Mouse (Mus musculus): ENCODE measurements around the gene Fmo1. TPM values are rescaled to one million over a fixed set of nuclear protein-coding genes. Genes with fewer than 3 reads are reported as not detected.
A peak's percentile ranks its signal among the peaks of the same experiment; 100 is the strongest.

The Fmo1 gene
- total RNA-seq, 2 experiments from 2014 or later, result 21.6 to 23.1 TPM

DNA sequence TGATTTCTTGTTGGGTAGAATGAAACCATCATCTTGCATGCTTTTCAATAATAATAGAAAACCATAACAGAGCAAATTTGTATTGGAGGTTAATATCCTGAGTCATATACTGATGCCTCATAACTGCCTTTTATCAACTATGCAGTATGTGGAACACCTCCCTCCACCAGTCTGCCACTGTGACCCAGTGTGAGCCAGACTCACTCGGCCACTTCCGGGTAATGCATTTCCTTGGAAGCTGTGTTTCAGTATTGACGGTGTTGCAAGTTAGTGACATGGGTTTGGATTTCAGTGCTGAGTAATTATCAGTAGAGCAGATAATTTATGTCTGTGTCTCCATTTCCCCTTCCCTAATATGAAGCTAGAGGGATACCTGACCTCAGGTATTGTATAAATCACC, 2.8 kb downstream of the Fmo1 start:
- no peak for DNase-seq (ENCODE audit: low spot score in 2 of 2)

DNA sequence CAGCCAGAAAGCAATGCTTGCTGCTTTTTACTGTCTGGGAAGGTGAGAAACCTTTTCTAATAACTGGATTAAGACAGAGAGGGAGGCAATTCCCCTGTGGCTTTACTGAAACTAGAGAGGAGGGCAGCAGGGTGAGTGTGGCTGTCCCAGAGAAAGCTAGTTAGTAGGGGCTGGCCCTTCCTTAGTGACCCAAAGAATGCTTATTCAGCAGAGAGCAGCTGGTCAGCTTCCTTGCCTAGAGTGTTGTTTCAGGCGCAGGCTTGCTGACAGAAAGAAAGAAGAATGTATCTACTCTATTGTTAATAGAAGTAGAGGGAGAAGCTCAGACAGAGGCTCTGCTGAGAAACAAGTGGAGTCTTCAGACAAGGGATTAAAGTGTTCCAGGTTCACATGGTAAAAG, 4.1 kb downstream of the Fmo1 start:
- no peak for DNase-seq (ENCODE audit: low spot score in 2 of 2)

DNA sequence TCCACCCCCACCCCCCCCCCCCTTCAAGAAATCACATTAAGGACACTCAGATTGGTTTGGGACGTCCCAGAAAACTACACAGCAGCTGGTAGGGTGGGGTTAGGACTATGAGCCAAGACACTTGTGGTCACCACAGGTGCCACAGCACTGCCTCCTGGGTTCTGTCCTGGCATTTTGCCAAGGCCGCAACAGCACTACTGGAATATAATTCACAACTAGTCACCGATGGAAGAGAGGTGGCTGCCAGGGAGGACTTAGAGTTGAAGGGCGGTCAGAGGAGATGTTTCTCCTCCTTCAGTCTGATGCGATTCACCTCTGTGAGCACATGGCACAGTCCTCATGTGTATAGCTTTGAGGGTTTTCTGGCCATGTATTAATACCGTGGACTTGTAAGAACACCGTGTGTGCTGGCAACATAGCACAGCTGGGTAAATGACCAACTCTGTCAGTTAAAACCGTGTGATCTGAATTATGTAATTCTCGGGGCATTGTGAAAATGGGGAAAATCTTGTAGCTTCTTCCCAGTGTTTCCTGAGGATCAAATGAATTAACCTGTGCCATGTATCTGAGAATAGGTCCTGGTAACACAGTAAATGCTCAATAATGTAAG, 6.3 kb downstream of the Fmo1 start:
- no peak for DNase-seq (ENCODE audit: low spot score in 2 of 2)

DNA sequence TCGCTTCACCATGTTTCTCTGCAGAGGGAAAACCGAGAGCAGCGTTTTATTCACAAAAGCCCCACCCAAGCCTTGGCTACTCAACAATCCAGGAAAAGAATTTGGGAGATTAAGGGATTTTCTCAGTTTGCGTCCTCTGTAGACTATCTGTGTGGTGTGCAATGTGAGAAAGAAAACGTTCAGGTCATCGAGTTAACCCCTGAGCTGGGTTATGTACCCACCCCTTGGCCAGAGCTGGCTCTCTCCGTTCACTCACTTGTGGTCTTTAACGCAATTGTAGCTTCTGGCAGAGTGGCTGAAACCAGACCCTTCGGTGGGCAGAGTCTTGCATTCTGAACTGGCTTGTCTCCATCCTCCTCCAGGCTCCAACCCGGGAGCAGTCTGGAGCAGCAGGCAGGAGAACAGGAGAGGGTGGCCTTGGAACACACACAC, 6.8 kb downstream of the Fmo1 start:
- DNase-seq (ENCODE audit: low spot score in 2 of 2), result no peak

DNA sequence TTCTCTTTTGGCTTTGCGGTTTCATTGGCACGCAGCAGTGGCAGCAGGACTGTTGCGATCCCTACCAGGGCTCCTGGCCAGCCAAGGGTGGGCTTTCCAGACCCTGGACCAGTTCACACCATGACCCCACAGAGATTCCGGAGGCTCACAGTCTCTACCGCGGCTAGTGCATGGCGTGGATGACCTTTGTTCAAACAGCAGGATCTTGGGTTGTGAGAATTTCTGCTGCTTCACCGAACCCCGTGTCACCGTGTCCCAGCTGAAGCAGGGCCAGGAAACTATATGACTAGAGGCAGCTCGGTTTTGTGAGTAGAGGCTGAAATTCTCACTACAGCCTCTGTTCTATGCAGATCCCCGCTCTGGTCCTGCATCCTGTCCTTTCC, 7.7 kb downstream of the Fmo1 start:
- DNase-seq (ENCODE audit: low spot score in 2 of 2), result peak in 1 of 2 experiments; percentile 47

DNA sequence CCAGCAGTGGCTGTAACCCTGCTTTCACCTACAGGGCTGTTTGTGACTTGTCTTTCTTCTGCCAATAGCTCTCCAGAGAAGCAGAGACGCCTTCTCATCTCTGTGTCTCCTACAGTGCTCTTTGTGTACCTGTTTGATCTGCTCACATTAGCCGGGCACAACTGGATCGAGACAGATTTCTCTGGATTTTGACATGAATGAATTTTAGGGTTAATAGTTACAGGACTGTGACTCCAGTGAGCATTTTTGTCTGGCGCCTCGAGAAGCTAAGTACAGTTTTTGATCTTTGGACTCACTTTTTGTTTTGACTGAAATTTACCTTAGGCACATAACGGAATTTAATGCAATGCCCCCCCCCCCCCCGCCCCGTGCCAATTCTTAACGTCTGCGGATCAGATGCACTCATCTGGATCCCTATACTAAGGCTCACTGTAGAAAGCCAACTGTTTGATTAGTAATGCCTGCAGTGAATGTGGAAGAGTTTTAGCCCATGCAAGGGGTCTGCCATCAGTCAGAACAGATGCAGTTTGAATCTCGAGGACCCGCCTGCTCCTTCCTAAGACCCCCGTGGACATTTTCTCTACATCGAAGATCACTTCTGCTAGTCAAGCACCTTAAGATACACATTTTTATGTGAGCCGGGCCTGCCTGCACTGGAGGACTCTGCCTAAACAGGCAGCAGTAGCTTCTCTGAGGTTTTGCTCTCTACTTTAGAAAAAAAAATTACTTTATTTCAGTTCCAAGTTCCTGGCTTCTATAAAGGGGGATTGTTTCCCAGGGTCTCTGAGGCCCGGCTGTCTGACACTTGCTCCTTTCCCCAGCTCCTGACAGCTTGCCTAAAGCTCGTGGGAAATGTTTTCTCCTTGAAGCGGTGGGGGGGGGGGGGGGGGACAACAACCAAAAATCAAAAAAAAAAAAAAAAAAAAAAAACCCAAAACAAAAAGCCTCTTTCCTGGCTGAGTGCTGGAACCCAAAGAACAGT, 8.4 kb downstream of the Fmo1 start:
- DNase-seq (ENCODE audit: low spot score in 2 of 2), result no peak

DNA sequence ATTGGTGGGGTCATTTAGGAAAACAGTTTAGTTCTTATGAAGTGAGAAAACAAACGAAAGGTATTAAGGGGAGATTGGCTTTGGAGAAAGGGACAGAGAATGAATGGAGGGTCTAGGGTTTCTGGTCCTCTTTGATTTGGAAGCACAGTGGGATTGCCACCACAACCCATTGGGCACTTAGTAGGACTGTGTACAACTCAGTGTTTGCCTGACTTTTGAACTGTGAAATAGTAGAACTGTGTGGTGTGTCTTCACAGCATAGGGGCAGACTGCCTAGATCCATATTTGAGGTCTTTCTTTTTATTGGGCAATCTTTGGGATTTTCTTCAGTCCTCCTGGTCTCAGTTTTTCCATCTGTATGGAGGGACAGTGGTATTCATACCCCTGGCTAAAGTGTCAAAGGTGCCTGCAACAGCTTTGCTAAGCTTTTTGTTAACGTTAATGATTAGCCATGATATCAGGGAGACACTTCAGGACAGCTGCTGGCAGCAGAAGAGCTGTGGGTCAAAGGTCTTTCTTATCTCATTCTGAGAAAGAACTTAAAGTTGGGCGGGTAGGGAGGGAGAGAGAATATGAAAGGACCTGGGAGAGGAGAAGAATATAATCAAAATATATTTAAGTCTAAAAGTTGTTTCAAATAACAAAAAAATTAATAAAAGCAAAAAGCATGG, 12.5 kb downstream of the Fmo1 start:
- no peak for DNase-seq (ENCODE audit: low spot score in 2 of 2)

DNA sequence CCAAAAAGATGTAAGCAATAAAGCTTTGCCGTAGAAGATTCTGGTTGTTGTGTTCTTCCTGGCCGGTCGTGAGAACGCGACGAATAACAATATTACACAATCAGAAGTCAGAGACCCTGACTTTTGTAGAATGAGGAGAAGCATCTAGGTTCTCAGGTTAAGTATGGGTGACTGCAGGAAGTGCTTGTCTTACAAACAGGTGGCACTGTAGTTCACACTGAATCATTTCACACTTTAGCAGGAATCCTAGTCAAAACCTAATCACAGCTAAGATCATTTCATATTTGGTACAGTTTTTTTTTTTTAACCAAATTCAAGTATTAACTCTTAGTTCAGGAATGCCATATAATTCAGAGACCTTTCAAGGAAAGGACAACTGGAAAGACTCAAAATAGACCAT, 18.9 kb downstream of the Fmo1 start:
- no peak for DNase-seq (ENCODE audit: low spot score in 2 of 2)

DNA sequence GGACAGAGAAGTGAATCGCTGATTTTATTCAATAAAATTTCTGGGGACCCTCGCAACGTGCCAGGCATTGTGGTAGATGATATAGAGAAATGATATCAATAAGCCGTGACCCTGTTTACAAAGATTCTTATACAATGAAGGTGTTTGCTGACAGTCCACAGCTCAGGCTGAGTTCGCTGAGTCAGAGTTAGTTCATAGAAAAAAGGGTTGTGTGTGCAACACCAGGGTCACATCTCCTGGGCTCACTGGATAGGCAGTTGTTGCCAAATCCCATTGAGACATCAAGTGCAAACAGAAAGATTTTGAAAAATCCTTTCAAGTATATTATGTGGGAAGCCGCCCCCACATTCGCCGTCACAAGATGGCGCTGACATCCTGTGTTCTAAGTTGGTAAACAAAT, 26.2 kb downstream of the Fmo1 start:
- no peak for DNase-seq (ENCODE audit: low spot score in 2 of 2)

DNA sequence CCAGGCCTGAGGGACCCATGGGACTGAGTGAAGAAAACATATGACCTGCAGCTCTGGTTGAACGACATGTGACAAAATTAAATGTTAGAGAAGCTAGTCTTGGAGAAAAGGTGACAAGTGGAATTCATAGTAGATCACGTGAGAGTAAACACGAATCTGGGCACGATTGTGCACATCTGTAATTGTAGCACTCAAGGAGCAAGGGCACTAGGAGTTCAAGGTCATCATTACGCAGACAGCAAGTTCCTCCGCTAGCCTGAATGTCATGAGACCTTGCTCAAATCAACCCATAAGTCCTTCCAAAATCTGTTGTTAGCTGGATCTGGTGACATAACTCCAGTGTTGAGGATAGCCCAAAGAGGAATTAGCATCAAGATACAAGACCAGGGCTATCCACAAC, 27.4 kb downstream of the Fmo1 start:
- no peak for DNase-seq (ENCODE audit: low spot score in 2 of 2)

DNA sequence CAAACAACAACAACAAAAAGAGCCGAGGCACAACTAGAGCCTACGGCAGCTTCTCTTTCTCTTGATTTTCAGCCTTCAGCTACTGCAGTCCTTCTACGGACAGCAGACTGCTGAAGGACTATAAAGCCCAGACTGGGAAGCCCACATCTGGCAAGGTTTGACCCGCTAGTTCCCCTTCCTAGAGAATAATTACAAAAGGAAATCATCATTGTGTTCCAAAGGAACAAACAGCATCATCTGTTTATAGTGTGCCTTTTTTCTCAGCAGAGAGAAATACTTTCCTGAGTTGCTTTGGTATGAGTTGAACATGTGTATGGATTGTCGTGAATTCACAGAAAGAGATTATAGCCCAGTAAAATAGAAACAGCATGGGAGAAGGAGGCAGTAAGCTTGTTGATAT, 32.1 kb downstream of the Fmo1 start:
- no peak for DNase-seq (ENCODE audit: low spot score in 2 of 2)

DNA sequence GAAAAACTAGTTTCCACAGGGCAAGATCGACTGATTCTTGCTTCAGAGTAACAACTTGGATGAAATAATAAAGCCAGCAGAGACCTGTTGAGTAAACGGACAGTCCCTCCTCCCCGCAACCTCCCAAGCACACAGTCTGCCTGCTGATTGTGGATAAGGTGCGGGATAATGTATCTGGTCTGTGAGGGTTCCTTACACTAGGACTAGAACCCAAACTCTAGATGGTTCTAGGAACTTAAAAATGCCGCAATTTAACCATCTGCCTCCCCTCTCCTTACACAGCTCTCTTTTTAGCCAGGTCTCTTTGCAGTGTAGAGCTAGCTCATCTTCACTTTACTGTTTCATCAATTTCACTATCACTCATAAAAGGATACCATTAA, 33.8 kb downstream of the Fmo1 start:
- DNase-seq (ENCODE audit: low spot score in 2 of 2), result no peak

DNA sequence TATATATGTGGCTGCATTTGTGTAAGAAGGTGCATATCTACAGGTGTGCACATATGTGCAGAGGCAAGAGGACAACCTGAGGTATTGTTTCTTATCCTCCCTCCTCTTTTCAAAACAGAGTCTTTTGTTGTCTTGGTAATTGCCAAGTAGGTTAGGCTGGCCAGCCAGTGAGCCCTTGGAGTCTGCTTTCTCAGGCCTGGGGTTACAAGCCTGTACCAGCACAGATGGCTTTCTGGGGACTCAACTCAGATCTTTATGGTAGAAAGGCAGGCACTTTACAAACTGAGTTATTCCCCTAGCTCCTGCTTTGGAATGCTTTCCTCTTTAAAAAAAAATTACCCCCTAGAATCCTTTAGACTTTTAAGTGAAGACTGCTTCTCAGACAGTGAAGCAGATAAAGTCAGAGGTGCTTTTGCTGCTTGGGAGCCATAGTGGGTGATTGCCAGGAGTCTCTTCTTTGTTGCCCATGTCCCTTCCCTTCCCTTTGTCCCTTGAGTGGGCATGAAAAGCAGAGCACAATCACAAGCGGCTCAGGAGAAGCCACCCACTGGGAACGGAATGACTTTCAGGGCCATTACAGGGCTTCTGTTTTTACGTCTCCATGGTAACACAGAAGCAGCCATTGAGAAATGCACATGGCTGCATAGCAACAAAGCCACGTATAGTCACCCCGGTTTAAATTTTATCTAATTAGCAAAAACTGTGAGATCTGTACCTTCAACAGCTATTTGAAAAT, 34.4 kb downstream of the Fmo1 start:
- DNase-seq (ENCODE audit: low spot score in 2 of 2), result no peak

DNA sequence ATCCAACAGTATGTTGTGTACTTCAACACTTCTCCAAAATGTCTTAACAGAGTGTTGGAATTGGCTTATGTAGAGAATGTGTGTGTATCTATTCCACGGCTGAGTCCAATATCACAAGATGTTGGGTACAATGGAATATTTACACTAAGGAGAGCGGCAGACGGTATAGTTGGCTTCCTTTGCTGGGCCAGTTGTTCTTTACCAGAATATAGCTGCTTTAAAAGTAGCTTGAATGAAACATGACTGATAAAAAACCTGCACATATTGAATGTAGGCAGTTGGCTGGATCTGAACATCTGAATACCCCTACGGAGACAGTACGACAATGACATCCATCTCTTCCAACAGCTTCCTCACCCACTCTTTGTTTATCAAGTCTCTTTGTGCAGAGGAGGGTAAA, 47.1 kb downstream of the Fmo1 start:
- DNase-seq (ENCODE audit: low spot score in 2 of 2), result peak in 1 of 2 experiments; percentile 50

DNA sequence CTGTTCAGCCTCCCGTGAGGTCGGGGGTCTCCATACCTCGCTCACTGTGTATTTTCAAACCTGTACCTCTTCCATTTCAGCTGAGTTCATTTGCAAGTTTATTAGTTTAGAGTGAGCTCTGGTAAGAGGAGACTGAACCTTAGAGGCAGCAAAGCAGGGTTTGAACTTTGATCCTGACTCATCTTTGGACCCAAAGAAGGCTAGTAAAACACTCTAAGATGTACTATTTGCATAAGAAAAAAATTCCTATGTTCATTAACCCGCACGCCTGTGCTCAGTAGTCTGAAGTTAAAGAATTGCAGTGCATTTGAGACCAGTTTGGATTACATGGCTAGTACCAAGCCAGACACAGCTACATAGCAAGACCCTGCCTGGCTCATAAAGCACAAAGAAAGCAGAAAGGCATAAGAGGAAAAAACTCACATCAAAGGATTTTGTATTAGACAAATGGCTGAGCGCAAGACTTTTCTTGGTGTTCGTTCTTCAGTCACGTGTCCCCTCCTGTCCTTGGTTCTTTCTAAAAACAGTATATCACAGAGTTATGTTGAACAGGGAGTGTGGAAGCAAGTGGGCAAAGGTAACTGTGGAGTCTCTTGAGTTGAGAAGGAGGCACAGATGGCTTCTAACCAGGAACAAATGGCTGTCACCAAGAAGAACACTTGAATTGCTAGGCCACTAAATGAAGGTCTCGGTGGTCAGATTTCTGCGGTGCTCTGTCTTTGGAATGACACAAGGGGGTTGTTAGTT, 50.9 kb downstream of the Fmo1 start:
- DNase-seq (ENCODE audit: low spot score in 2 of 2), result no peak

DNA sequence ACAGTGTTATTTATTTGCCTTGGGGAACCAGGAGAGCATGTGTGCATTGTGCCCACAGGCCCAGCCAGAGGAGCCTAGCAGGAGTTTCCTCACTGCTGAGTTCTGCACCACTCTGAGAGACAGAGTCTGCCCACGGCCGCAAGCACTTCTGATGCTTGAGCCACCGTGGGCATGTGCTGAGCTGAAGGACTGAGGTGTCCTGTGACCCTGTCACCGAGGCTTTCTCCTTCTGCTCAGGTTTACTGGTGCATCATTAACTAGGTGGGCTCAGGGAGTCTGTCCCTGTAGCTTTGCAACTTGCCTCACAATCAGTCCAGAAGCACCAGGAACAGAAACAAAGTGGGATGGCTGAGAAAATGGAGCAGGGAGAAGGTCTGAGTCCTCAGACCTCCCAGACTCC, 51.5 kb downstream of the Fmo1 start:
- DNase-seq (ENCODE audit: low spot score in 2 of 2), result no peak

DNA sequence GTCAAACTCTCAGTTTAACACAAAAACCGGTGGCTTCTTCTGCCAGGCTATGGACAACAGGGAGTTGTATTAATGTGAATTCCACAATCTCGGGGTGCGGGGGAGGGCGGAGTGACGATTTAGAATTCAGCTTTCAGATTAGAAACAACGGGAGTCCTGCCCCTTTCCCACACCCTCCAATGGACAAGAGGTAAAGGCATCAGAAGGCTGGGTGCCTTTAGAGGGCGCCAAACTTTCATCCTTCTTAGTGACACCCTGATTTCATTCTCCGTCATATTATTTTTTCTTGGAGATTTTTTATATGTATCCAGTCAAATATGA, 52.6 kb downstream of the Fmo1 start, which contains the start of gene Fmo4:
Gene Fmo4, minus strand, starts transcription at position 137 of the 321 bp plus-strand sequence.
- peak in 1 of 2 experiments; percentile 12 for DNase-seq (ENCODE audit: low spot score in 2 of 2)

DNA sequence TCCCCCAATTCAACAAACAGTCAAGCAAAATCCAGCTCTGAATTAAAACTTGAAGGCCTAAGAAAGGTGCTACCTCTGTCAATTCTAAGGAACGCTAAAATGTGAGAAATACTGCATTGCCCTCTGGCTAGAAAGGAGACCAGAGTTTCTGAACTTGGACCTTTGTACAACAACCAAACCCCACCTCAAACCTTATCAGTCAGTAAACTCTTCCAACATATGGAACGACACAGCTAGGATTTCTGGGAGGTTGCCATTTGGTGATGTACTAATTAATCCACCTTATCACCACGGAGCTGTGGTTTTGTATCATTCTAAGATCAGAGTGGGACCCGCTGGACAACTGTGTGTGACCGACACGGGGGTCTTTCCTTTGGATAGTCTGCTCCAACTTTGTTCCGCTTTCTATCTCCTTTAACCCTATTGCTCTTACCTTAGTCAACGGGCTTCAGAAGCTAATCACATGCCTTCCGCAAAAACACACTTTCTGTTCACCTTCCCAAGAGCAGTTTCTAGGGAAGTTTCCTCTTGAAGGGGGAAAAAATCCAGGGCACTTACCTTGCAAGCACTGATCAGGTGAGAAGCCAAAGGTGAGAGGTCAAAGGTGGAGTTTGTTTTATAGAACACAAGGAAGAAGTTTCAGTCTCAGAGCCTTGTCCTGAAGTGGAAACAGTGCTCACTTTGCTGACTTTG, 53.1 kb downstream of the Fmo1 start:
- no peak for DNase-seq (ENCODE audit: low spot score in 2 of 2)

DNA sequence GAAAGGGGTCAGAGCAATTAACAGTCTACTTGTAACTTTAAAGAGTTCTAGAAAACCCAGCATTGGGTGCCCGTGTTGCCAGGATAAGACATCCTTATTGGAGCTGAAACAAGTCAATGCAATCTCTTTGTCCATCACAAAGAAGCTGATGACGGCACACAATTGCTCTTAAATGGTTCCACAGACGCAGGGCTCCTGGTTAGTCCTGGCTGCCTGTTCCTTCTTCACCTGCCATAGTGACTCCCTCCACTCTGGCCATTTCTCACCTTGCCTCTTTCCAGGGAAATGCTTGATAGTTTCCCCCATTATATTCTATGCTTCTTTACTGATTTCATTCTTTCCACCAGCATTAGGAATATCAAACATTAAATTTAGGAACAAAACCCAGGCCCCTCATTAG, 57.9 kb downstream of the Fmo1 start:
- DNase-seq (ENCODE audit: low spot score in 2 of 2), result no peak

DNA sequence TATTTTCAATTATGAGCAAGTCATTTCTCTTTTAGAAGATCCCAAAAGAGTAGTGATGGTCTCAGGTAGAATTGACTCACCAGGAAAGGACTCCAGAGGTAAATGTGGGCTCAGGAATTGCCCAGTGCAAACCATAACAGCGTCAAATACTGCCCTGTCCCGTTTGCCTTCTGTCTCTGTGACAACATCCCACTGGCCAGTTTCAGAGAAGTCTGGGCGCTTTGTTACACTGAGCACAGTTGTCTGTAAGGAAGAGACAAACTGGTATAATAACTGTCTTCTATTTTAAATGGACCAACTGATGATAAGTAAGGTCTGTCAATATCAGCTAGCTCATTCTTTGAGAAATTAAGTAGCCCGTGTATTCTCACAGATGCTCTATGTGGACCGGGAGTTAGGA, 59.0 kb downstream of the Fmo1 start:
- no peak for DNase-seq (ENCODE audit: low spot score in 2 of 2)

All from layer of hippocampus, postnatal 14 days (tissue).